Mouse (Mus musculus) heart, embryonic 14.5 days (tissue): ENCODE data around the gene Ltb. TPM values are rescaled to one million over a fixed set of nuclear protein-coding genes. Genes with fewer than 3 reads are reported as not detected.
A peak's percentile ranks its signal among the peaks of the same experiment; 100 is the strongest.

Experiments used
- ATAC-seq: fragments of 200-750 bp; cut with Nextera tagmentation; 2 replicates; pipeline ENCODE4 v1.8.0; 2017; ENCODE audit warnings: low read depth, moderate TSS enrichment; ENCODE audit not compliant: insufficient number of reproducible peaks, insufficient read depth, low FRiP score
- H3K27ac ChIP-seq, 2 experiments: fragments of 200-500 bp in 1 of 2; fragments of 300-500 bp in 1 of 2; sonication (generic) in 1 of 2; replicated peaks in 1 of 2; 2 replicates each; pipeline ENCODE4 v1.5.1; 2012 to 2014; ENCODE audit warnings: low read depth in 2 of 2, low read length in 2 of 2, control low read depth in 1 of 2, mild to moderate bottlenecking in 1 of 2, mixed read lengths in 1 of 2; ENCODE audit not compliant: control insufficient read depth in 1 of 2, insufficient read depth in 1 of 2
- H3K27me3 ChIP-seq: fragments of 300-500 bp; sonication (generic); 2 replicates; pipeline ENCODE4 v1.6.1; 2014; ENCODE audit warnings: mild to moderate bottlenecking, low read length, control low read depth; ENCODE audit not compliant: control insufficient read depth, insufficient read depth
- H3K36me3 ChIP-seq: fragments of 300-500 bp; sonication (generic); 2 replicates; pipeline ENCODE4 v1.6.1; 2014; ENCODE audit warnings: mild to moderate bottlenecking, control low read depth, low read length, mixed read lengths; ENCODE audit not compliant: control insufficient read depth, insufficient read depth
- H3K4me1 ChIP-seq, 2 experiments: fragments of 200-500 bp in 1 of 2; fragments of 300-500 bp in 1 of 2; sonication (generic) in 1 of 2; 2 replicates each; pipeline ENCODE4 v1.6.1; 2012 to 2014; ENCODE audit warnings: low read length in 2 of 2, control low read depth in 1 of 2, mixed read lengths in 1 of 2; ENCODE audit not compliant: control insufficient read depth in 2 of 2, insufficient read depth in 2 of 2
- H3K4me2 ChIP-seq: fragments of 300-500 bp; sonication (generic); 2 replicates; pipeline ENCODE4 v1.6.1; 2014; ENCODE audit warnings: mild to moderate bottlenecking, low read length
- H3K4me3 ChIP-seq, 2 experiments: fragments of 200-500 bp in 1 of 2; fragments of 300-500 bp in 1 of 2; sonication (generic) in 1 of 2; 2 replicates each; pipeline ENCODE4 v1.5.1; 2012 to 2014; ENCODE audit warnings: low read length in 2 of 2, mild to moderate bottlenecking in 2 of 2, control low read depth in 1 of 2, low read depth in 1 of 2, moderate library complexity in 1 of 2; ENCODE audit not compliant: control insufficient read depth in 1 of 2, insufficient read depth in 1 of 2
- H3K9ac ChIP-seq: fragments of 300-500 bp; sonication (generic); 2 replicates; pipeline ENCODE4 v1.6.1; 2014; ENCODE audit warnings: mild to moderate bottlenecking, low read length
- H3K9me3 ChIP-seq: fragments of 300-500 bp; sonication (generic); 2 replicates; pipeline ENCODE4 v1.6.1; 2016; ENCODE audit warnings: low read length, control low read depth; ENCODE audit not compliant: control insufficient read depth
- WGBS: fragments of 180-500 bp; shearing (Covaris S2); extraction: QIAGEN DNeasy Blood & Tissue Kit; methylation state at CpG from one replicate; pipeline ENCODE4 v1.1.7; 2014; 5-methylcytosine and 5-hydroxymethylcytosine counted together
- polyA plus RNA-seq: library from polyadenylated mRNA; unstranded; fragments of >200 nt; fragmentation: Nextera tagmentation; extraction: Ambion mirVana; gene quantifications from 2 replicates; pipeline ENCODE4 v1.2.1, GENCODE M21; 2014

The Ltb gene
- polyA plus RNA-seq, 1 experiment from 2014 or later = 0.61 TPM

GRCm38 (mm10) chr17:35204494-35205379 is 10.5 kb downstream of the Ltb start, which contains the start of gene Lta:
Gene Lta, minus strand, starts transcription at chr17:35205351.
- no peak within 1 kb of the TSS for H3K27ac ChIP-seq
- no peak within 1 kb of the TSS for H3K9ac ChIP-seq
- 22% methylated on average over 20 of the region's 20 CpGs for WGBS
- H3K27me3 ChIP-seq = peaks cover 56% of the 10 kb centered on the region
- no peak within 1 kb of the TSS for H3K4me2 ChIP-seq
- ATAC-seq = no peak
- H3K4me3 ChIP-seq = no peak within 1 kb of the TSS
- H3K36me3 ChIP-seq = no peaks in the 10 kb centered on the region
- H3K9me3 ChIP-seq = no peaks in the 10 kb centered on the region
- peaks cover 0 to 3% of the 10 kb centered on the region in 2 experiments; a peak in 2 of 4 replicates for H3K4me1 ChIP-seq

DNA sequence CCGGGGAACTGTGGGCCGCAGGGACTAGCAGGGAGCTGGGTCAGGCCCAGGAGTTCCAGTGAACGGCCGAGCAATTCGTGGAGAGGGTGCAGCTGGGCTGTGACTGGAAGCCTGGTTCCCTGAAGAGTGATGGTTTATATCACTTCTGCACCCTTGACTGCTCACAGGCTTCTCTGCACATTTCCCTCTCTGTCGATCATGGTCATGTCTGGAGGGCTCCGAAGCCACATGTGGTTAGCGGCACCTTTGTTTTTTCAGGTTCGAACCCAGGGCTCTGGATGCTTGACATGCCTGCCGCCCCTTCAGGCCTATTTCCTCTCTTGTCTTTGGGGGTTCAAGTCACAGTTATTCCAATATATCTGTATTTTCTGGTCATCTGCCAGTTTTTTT is 11.1 kb downstream of the Ltb start:
- no peak overlapping the region for H3K9ac ChIP-seq

GRCm38 (mm10) chr17:35209785-35210535 is 15.7 kb downstream of the Ltb start:
- H3K4me3 ChIP-seq = no peak overlapping the region

More for the DNA sequence above, 11.1 kb downstream of the Ltb start:
- H3K9me3 ChIP-seq = no peaks in the 10 kb centered on the region
- no peak overlapping the region for H3K27ac ChIP-seq
- peaks cover 0 to 3% of the 10 kb centered on the region in 2 experiments; a peak in 2 of 4 replicates for H3K4me1 ChIP-seq
- WGBS = 44% methylated on average over 10 of the region's 10 CpGs
- no peak overlapping the region for H3K4me2 ChIP-seq
- ATAC-seq = no peak
- no peaks in the 10 kb centered on the region for H3K36me3 ChIP-seq
- no peak overlapping the region for H3K4me3 ChIP-seq
- H3K27me3 ChIP-seq = peaks cover 50% of the 10 kb centered on the region

GRCm38 (mm10) chr17:35210593-35210992 is 16.4 kb downstream of the Ltb start:
- 0 out of 2 replicates have a peak, but pooled peaks cover 3% of the 10 kb centered on the region for H3K27me3 ChIP-seq
- peaks cover 0 to 3% of the 10 kb centered on the region in 2 experiments; a peak in 1 of 4 replicates for H3K4me1 ChIP-seq
- H3K4me2 ChIP-seq = no peak overlapping the region
- no peaks in the 10 kb centered on the region for H3K9me3 ChIP-seq
- ATAC-seq = no peak
- H3K36me3 ChIP-seq = no peaks in the 10 kb centered on the region
- no peak overlapping the region for H3K27ac ChIP-seq
- no peak overlapping the region for H3K9ac ChIP-seq
- whole genome bisulfite sequencing = 64% methylated on average over 3 of the region's 3 CpGs
- H3K4me3 ChIP-seq = no peak overlapping the region

More at GRCm38 (mm10) chr17:35209785-35210535, 15.7 kb downstream of the Ltb start:
- no peak overlapping the region for H3K9ac ChIP-seq
- H3K4me1 ChIP-seq = peaks cover 0 to 3% of the 10 kb centered on the region in 2 experiments; a peak in 1 of 4 replicates
- H3K4me2 ChIP-seq = no peak overlapping the region
- no peak for ATAC-seq
- 70% methylated on average over 12 of the region's 12 CpGs for WGBS
- H3K9me3 ChIP-seq = no peaks in the 10 kb centered on the region
- peaks cover 8% of the 10 kb centered on the region for H3K27me3 ChIP-seq
- H3K27ac ChIP-seq = no peak overlapping the region
- H3K36me3 ChIP-seq = no peaks in the 10 kb centered on the region

- Histone ChIP-seq H3K4me3 (no peak overlapping the region), H3K4me1 (peaks cover under 1 to 4% of the 10 kb centered on the region in 2 experiments; a peak in 1 of 4 replicates), H3K27ac (no peak overlapping the region), H3K36me3 (no peaks in the 10 kb centered on the region), H3K9me3 (no peaks in the 10 kb centered on the region), H3K9ac (no peak overlapping the region), H3K27me3 (no peaks in the 10 kb centered on the region), H3K4me2 (no peak overlapping the region)
- 90% methylated on average over 5 of the region's 5 CpGs for WGBS
- ATAC-seq = no peak
These were observed 18.8 kb downstream of the Ltb start for GRCm38 (mm10) chr17:35213071-35213470.

- Histone ChIP-seq H3K9me3 (no peaks in the 10 kb centered on the region), H3K27ac (peak overlapping the region; percentile 50 to 72), H3K9ac (no peak overlapping the region), H3K4me2 (no peak overlapping the region), H3K4me1 (peaks cover 12 to 20% of the 10 kb centered on the region in 2 experiments), H3K4me3 (no peak overlapping the region), H3K27me3 (no peaks in the 10 kb centered on the region), H3K36me3 (peaks cover 36% of the 10 kb centered on the region)
- WGBS = 73% methylated on average over 18 of the region's 18 CpGs
- ATAC-seq = peak; percentile 52; the same call in 1 of the 2 replicates
These were observed 24.4 kb downstream of the Ltb start for GRCm38 (mm10) chr17:35218516-35219193.

DNA sequence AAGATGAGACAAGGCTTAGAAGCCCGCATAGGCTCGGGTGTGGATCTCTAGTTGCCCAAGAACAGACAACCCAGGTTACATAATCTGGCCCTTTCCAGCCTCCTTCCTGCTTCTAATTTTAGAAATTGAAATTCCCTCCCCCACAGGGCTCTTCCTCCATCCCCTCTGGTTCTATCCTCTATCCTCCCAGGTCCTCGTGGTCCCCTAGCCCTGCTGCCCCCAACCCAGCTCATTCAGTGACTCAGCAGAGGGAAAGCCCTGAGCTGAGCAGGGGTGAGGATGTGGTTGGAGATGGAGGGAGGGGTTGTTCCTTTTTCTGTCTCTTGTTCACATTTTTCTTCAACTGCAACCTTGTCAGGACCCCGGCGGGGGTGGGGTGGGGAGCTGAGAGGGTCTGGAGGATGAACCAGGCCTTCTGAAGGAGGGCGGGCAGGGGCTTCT is 25.4 kb downstream of the Ltb start:
- Histone ChIP-seq H3K4me1 (peaks cover 10 to 20% of the 10 kb centered on the region in 2 experiments), H3K9me3 (no peaks in the 10 kb centered on the region), H3K4me3 (no peak overlapping the region), H3K9ac (no peak overlapping the region), H3K36me3 (peaks cover 36% of the 10 kb centered on the region), H3K27ac (peak overlapping the region in 1 of 2 experiments; percentile 72; a peak in 2 of 4 replicates), H3K27me3 (no peaks in the 10 kb centered on the region), H3K4me2 (no peak overlapping the region)
- 58% methylated on average over 6 of the region's 6 CpGs for WGBS
- 0 out of 2 replicates have a peak, but pooled peaks have one; percentile 1 for ATAC-seq
